Mouse (Mus musculus): ENCODE measurements around the gene Pacs2. TPM values are rescaled to one million over a fixed set of nuclear protein-coding genes. Genes with fewer than 3 reads are reported as not detected.

Pacs2 gene
- polyA plus RNA-seq, 1 experiment from 2014 or later = 24.7 TPM

GRCm38 (mm10) chr12:113016976-113017375 lies 2.7 kb downstream of the Pacs2 start:
- H3K9me3 ChIP-seq (ENCODE audit: control insufficient read depth, low read length) = no peaks in the 10 kb centered on the region
- no peak overlapping the region for H3K4me2 ChIP-seq (ENCODE audit: low read depth, low read length, severe bottlenecking)
- DNase-seq (ENCODE audit: low spot score) (no peak), ATAC-seq (replicated peaks; ENCODE audit: low FRiP score) (no peak)
- 81% methylated on average over 8 of the region's 8 CpGs for WGBS
- H3K36me3 ChIP-seq (ENCODE audit: control insufficient read depth, insufficient read depth, low read length) = no peaks in the 10 kb centered on the region
- no peaks in the 10 kb centered on the region for H3K27me3 ChIP-seq (ENCODE audit: control insufficient read depth, insufficient read depth, low read length)
- H3K4me1 ChIP-seq (replicated peaks; ENCODE audit: control insufficient read depth, insufficient read depth, low read length) = peaks cover 4% of the 10 kb centered on the region; the same call in 1 of the 2 replicates
- H3K9ac ChIP-seq (ENCODE audit: low read length) = peak overlapping the region; percentile 16; the same call in 1 of the 2 replicates
- H3K4me3 ChIP-seq (ENCODE audit: low read depth, low read length) = no peak overlapping the region
- no peak overlapping the region for H3K27ac ChIP-seq (ENCODE audit: low read depth, low read length)

GRCm38 (mm10) chr12:113017429-113017984 lies 3.2 kb downstream of the Pacs2 start:
- Histone ChIP-seq H3K4me1 (replicated peaks; ENCODE audit: control insufficient read depth, insufficient read depth, low read length) (peaks cover 4% of the 10 kb centered on the region; the same call in 1 of the 2 replicates), H3K9me3 (ENCODE audit: control insufficient read depth, low read length) (no peaks in the 10 kb centered on the region), H3K27ac (ENCODE audit: low read depth, low read length) (no peak overlapping the region), H3K27me3 (ENCODE audit: control insufficient read depth, insufficient read depth, low read length) (no peaks in the 10 kb centered on the region), H3K4me2 (ENCODE audit: low read depth, low read length, severe bottlenecking) (no peak overlapping the region), H3K9ac (ENCODE audit: low read length) (no peak overlapping the region), H3K4me3 (ENCODE audit: low read depth, low read length) (no peak overlapping the region), H3K36me3 (ENCODE audit: control insufficient read depth, insufficient read depth, low read length) (no peaks in the 10 kb centered on the region)
- ATAC-seq (replicated peaks; ENCODE audit: low FRiP score) (no peak), DNase-seq (ENCODE audit: low spot score) (no peak)
- 78% methylated on average over 9 of the region's 9 CpGs for WGBS

- Histone ChIP-seq H3K4me3 (ENCODE audit: low read depth, low read length) (no peak overlapping the region), H3K9ac (ENCODE audit: low read length) (no peak overlapping the region), H3K9me3 (ENCODE audit: control insufficient read depth, low read length) (no peaks in the 10 kb centered on the region), H3K27me3 (ENCODE audit: control insufficient read depth, insufficient read depth, low read length) (no peaks in the 10 kb centered on the region), H3K36me3 (ENCODE audit: control insufficient read depth, insufficient read depth, low read length) (no peaks in the 10 kb centered on the region), H3K4me2 (ENCODE audit: low read depth, low read length, severe bottlenecking) (no peak overlapping the region), H3K4me1 (replicated peaks; ENCODE audit: control insufficient read depth, insufficient read depth, low read length) (peaks cover 4% of the 10 kb centered on the region; the same call in 1 of the 2 replicates), H3K27ac (ENCODE audit: low read depth, low read length) (no peak overlapping the region)
- ATAC-seq (replicated peaks; ENCODE audit: low FRiP score) = no peak
- WGBS = 91% methylated on average over 4 of the region's 4 CpGs
- DNase-seq (ENCODE audit: low spot score) = no peak
These were observed 4.5 kb downstream of the Pacs2 start for GRCm38 (mm10) chr12:113018763-113019162.

- no peak overlapping the region for H3K4me2 ChIP-seq (ENCODE audit: low read depth, low read length, severe bottlenecking)
- no peaks in the 10 kb centered on the region; the same call in 1 of the 2 replicates for H3K4me1 ChIP-seq (replicated peaks; ENCODE audit: control insufficient read depth, insufficient read depth, low read length)
- no peaks in the 10 kb centered on the region for H3K36me3 ChIP-seq (ENCODE audit: control insufficient read depth, insufficient read depth, low read length)
- H3K27ac ChIP-seq (ENCODE audit: low read depth, low read length) = no peak overlapping the region
- no peaks in the 10 kb centered on the region for H3K27me3 ChIP-seq (ENCODE audit: control insufficient read depth, insufficient read depth, low read length)
- no peak for ATAC-seq (replicated peaks; ENCODE audit: low FRiP score)
- no peaks in the 10 kb centered on the region for H3K9me3 ChIP-seq (ENCODE audit: control insufficient read depth, low read length)
- DNase-seq (ENCODE audit: low spot score) = no peak
- no peak overlapping the region for H3K4me3 ChIP-seq (ENCODE audit: low read depth, low read length)
- H3K9ac ChIP-seq (ENCODE audit: low read length) = no peak overlapping the region
These were observed 7.2 kb downstream of the Pacs2 start for GRCm38 (mm10) chr12:113021488-113021887.

GRCm38 (mm10) chr12:113023082-113023481 lies 8.8 kb downstream of the Pacs2 start:
- Histone ChIP-seq H3K9ac (ENCODE audit: low read length) (no peak overlapping the region), H3K4me1 (replicated peaks; ENCODE audit: control insufficient read depth, insufficient read depth, low read length) (no peaks in the 10 kb centered on the region), H3K9me3 (ENCODE audit: control insufficient read depth, low read length) (no peaks in the 10 kb centered on the region), H3K4me2 (ENCODE audit: low read depth, low read length, severe bottlenecking) (no peak overlapping the region), H3K27ac (ENCODE audit: low read depth, low read length) (no peak overlapping the region), H3K36me3 (ENCODE audit: control insufficient read depth, insufficient read depth, low read length) (no peaks in the 10 kb centered on the region), H3K27me3 (ENCODE audit: control insufficient read depth, insufficient read depth, low read length) (no peaks in the 10 kb centered on the region), H3K4me3 (ENCODE audit: low read depth, low read length) (no peak overlapping the region)
- DNase-seq (ENCODE audit: low spot score) (no peak), ATAC-seq (replicated peaks; ENCODE audit: low FRiP score) (no peak)
- 88% methylated on average over 4 of the region's 4 CpGs for WGBS

- Histone ChIP-seq H3K4me3 (ENCODE audit: low read depth, low read length) (no peak overlapping the region), H3K27me3 (ENCODE audit: control insufficient read depth, insufficient read depth, low read length) (no peaks in the 10 kb centered on the region), H3K27ac (ENCODE audit: low read depth, low read length) (no peak overlapping the region), H3K9me3 (ENCODE audit: control insufficient read depth, low read length) (no peaks in the 10 kb centered on the region), H3K4me2 (ENCODE audit: low read depth, low read length, severe bottlenecking) (no peak overlapping the region), H3K9ac (ENCODE audit: low read length) (no peak overlapping the region), H3K36me3 (ENCODE audit: control insufficient read depth, insufficient read depth, low read length) (no peaks in the 10 kb centered on the region), H3K4me1 (replicated peaks; ENCODE audit: control insufficient read depth, insufficient read depth, low read length) (0 out of 2 replicates have a peak, but pooled peaks cover 2% of the 10 kb centered on the region)
- no peak for ATAC-seq (replicated peaks; ENCODE audit: low FRiP score)
- no peak for DNase-seq (ENCODE audit: low spot score)
- 100% methylated on average over 1 of the region's 1 CpGs for WGBS
These were observed 12.2 kb downstream of the Pacs2 start for GRCm38 (mm10) chr12:113026557-113026956.

- no peak overlapping the region for H3K4me2 ChIP-seq (ENCODE audit: low read depth, low read length, severe bottlenecking)
- ATAC-seq (replicated peaks; ENCODE audit: low FRiP score) = no peak
- H3K4me3 ChIP-seq (ENCODE audit: low read depth, low read length) = no peak overlapping the region
- no peak for DNase-seq (ENCODE audit: low spot score)
- no peaks in the 10 kb centered on the region for H3K36me3 ChIP-seq (ENCODE audit: control insufficient read depth, insufficient read depth, low read length)
- 92% methylated on average over 2 of the region's 2 CpGs for WGBS
- no peak overlapping the region for H3K27ac ChIP-seq (ENCODE audit: low read depth, low read length)
- H3K27me3 ChIP-seq (ENCODE audit: control insufficient read depth, insufficient read depth, low read length) = no peaks in the 10 kb centered on the region
- H3K9ac ChIP-seq (ENCODE audit: low read length) = no peak overlapping the region
- H3K4me1 ChIP-seq (replicated peaks; ENCODE audit: control insufficient read depth, insufficient read depth, low read length) = peaks cover 5% of the 10 kb centered on the region
- H3K9me3 ChIP-seq (ENCODE audit: control insufficient read depth, low read length) = no peaks in the 10 kb centered on the region
These were observed 13.2 kb downstream of the Pacs2 start for GRCm38 (mm10) chr12:113027495-113027894.

- Histone ChIP-seq H3K4me3 (ENCODE audit: low read depth, low read length) (no peak overlapping the region), H3K4me1 (replicated peaks; ENCODE audit: control insufficient read depth, insufficient read depth, low read length) (peaks cover 7% of the 10 kb centered on the region), H3K9me3 (ENCODE audit: control insufficient read depth, low read length) (no peaks in the 10 kb centered on the region), H3K4me2 (ENCODE audit: low read depth, low read length, severe bottlenecking) (no peak overlapping the region), H3K9ac (ENCODE audit: low read length) (no peak overlapping the region), H3K27ac (ENCODE audit: low read depth, low read length) (no peak overlapping the region), H3K36me3 (ENCODE audit: control insufficient read depth, insufficient read depth, low read length) (no peaks in the 10 kb centered on the region), H3K27me3 (ENCODE audit: control insufficient read depth, insufficient read depth, low read length) (no peaks in the 10 kb centered on the region)
- DNase-seq (ENCODE audit: low spot score) = no peak
- WGBS = 64% methylated on average over 5 of the region's 5 CpGs
- no peak; the same call in 1 of the 2 replicates for ATAC-seq (replicated peaks; ENCODE audit: low FRiP score)
These were observed 13.8 kb downstream of the Pacs2 start for GRCm38 (mm10) chr12:113028067-113028466.

GRCm38 (mm10) chr12:113028898-113029297 lies 14.6 kb downstream of the Pacs2 start:
- no peaks in the 10 kb centered on the region for H3K9me3 ChIP-seq (ENCODE audit: control insufficient read depth, low read length)
- no peaks in the 10 kb centered on the region for H3K36me3 ChIP-seq (ENCODE audit: control insufficient read depth, insufficient read depth, low read length)
- no peak overlapping the region for H3K4me3 ChIP-seq (ENCODE audit: low read depth, low read length)
- WGBS = 73% methylated on average over 9 of the region's 9 CpGs
- DNase-seq (ENCODE audit: low spot score) = no peak
- H3K27ac ChIP-seq (ENCODE audit: low read depth, low read length) = peak overlapping the region; percentile 46; the same call in 1 of the 2 replicates
- H3K4me1 ChIP-seq (replicated peaks; ENCODE audit: control insufficient read depth, insufficient read depth, low read length) = peaks cover 7% of the 10 kb centered on the region
- H3K4me2 ChIP-seq (ENCODE audit: low read depth, low read length, severe bottlenecking) = no peak overlapping the region
- ATAC-seq (replicated peaks; ENCODE audit: low FRiP score) = no peak
- no peak overlapping the region for H3K9ac ChIP-seq (ENCODE audit: low read length)
- H3K27me3 ChIP-seq (ENCODE audit: control insufficient read depth, insufficient read depth, low read length) = no peaks in the 10 kb centered on the region

Data from forebrain, embryonic 11.5 days (tissue).